Mouse (Mus musculus) kidney, embryonic 15.5 days (tissue): ENCODE measurements around the gene Usp49. TPM values are rescaled to one million over a fixed set of nuclear protein-coding genes. Genes with fewer than 3 reads are reported as not detected.
"Not testable (repeated sequence)": the region's sequence is repeated elsewhere in the genome, so short reads cannot be mapped to it uniquely, and the experiment has no call there.

Source experiments
- ATAC-seq: fragments of 200-750 bp; cut with Nextera tagmentation; replicated peaks from 2 replicates; pipeline ENCODE4 v1.8.0; 2017; ENCODE audit warnings: moderate TSS enrichment; ENCODE audit not compliant: low FRiP score
- H3K27ac ChIP-seq: fragments of 300-500 bp; sonication (generic); 2 replicates; pipeline ENCODE4 v1.5.1; 2015; ENCODE audit warnings: mild to moderate bottlenecking, inconsistent platforms
- H3K27me3 ChIP-seq: fragments of 300-500 bp; sonication (generic); 2 replicates; pipeline ENCODE4 v1.6.1; 2015; ENCODE audit warnings: inconsistent platforms
- H3K36me3 ChIP-seq: fragments of 300-500 bp; sonication (generic); 2 replicates; pipeline ENCODE4 v1.6.1; 2015; ENCODE audit warnings: inconsistent platforms
- H3K4me1 ChIP-seq: fragments of 300-500 bp; sonication (generic); 2 replicates; pipeline ENCODE4 v1.6.1; 2015; ENCODE audit warnings: inconsistent platforms
- H3K4me2 ChIP-seq: fragments of 300-500 bp; sonication (generic); 2 replicates; pipeline ENCODE4 v1.6.1; 2015; ENCODE audit warnings: moderate library complexity, mild to moderate bottlenecking, inconsistent platforms
- H3K4me3 ChIP-seq: fragments of 300-500 bp; sonication (generic); replicated peaks from 2 replicates; pipeline ENCODE4 v1.5.1; 2015; ENCODE audit warnings: mild to moderate bottlenecking, inconsistent platforms
- H3K9ac ChIP-seq: fragments of 300-500 bp; sonication (generic); 2 replicates; pipeline ENCODE4 v1.6.1; 2015; ENCODE audit warnings: mild to moderate bottlenecking, inconsistent platforms
- H3K9me3 ChIP-seq: fragments of 300-500 bp; sonication (generic); replicated peaks from 2 replicates; pipeline ENCODE4 v1.6.1; 2016; ENCODE audit warnings: inconsistent platforms
- WGBS: fragments of 180-500 bp; shearing (Covaris S2); methylation state at CpG from one replicate; pipeline ENCODE4 v1.1.7; 2015; ENCODE audit warnings: mixed read lengths; 5-methylcytosine and 5-hydroxymethylcytosine counted together
- polyA plus RNA-seq: library from polyadenylated mRNA; unstranded; fragments of >200 nt; fragmentation: Nextera tagmentation; extraction: Ambion mirVana; gene quantifications from 2 replicates; pipeline ENCODE4 v1.2.1, GENCODE M21; 2015

Usp49 gene
- polyA plus RNA-seq, 1 experiment from 2014 or later: 5.0 TPM

- H3K4me1 ChIP-seq: peaks cover 34% of the 10 kb centered on the region
Observed at GRCm38 (mm10) chr17:47629717-47630677, 493 bp upstream of the Usp49 start.

GRCm38 (mm10) chr17:47632181-47632840 is 1.8 kb downstream of the Usp49 start:
- no peak overlapping the region for H3K27ac ChIP-seq
- peaks cover 34% of the 10 kb centered on the region for H3K4me1 ChIP-seq
- H3K4me3 ChIP-seq: no peak overlapping the region
- WGBS: 65% methylated on average over 4 of the region's 4 CpGs
- no peaks in the 10 kb centered on the region for H3K27me3 ChIP-seq
- no peak overlapping the region for H3K4me2 ChIP-seq
- H3K9me3 ChIP-seq: no peaks in the 10 kb centered on the region
- H3K9ac ChIP-seq: no peak overlapping the region
- H3K36me3 ChIP-seq: peaks cover 16% of the 10 kb centered on the region
- no peak for ATAC-seq

More at GRCm38 (mm10) chr17:47629717-47630677, 493 bp upstream of the Usp49 start:
- Histone ChIP-seq H3K9ac (peak overlapping the region; percentile 76), H3K4me2 (peak overlapping the region; percentile 92), H3K9me3 (no peaks in the 10 kb centered on the region), H3K36me3 (peaks cover 23% of the 10 kb centered on the region), H3K4me3 (peak overlapping the region; percentile 83), H3K27me3 (no peaks in the 10 kb centered on the region), H3K27ac (peak overlapping the region; percentile 96)
- ATAC-seq: peak; percentile 58
- under 1% methylated on average over 60 of the region's 61 CpGs for WGBS

- Histone ChIP-seq H3K4me1 (peaks cover 25% of the 10 kb centered on the region), H3K9me3 (no peaks in the 10 kb centered on the region), H3K4me2 (no peak overlapping the region), H3K27ac (no peak overlapping the region), H3K4me3 (no peak overlapping the region), H3K27me3 (no peaks in the 10 kb centered on the region), H3K9ac (no peak overlapping the region), H3K36me3 (peaks cover 12% of the 10 kb centered on the region; the same call in 1 of the 2 replicates)
- no peak for ATAC-seq
- WGBS: 62% methylated on average over 7 of the region's 7 CpGs
Observed at GRCm38 (mm10) chr17:47633999-47634770, 3.7 kb downstream of the Usp49 start.

- no peaks in the 10 kb centered on the region for H3K9me3 ChIP-seq
- H3K27me3 ChIP-seq: no peaks in the 10 kb centered on the region
- H3K27ac ChIP-seq: no peak overlapping the region
- no peak for ATAC-seq
- no peaks in the 10 kb centered on the region for H3K36me3 ChIP-seq
- H3K4me1 ChIP-seq: no peaks in the 10 kb centered on the region
- H3K4me2 ChIP-seq: no peak overlapping the region
- no peak overlapping the region for H3K4me3 ChIP-seq
- H3K9ac ChIP-seq: no peak overlapping the region
- WGBS: 75% methylated on average over 2 of the region's 2 CpGs
Observed at GRCm38 (mm10) chr17:47642992-47643391, 12.5 kb downstream of the Usp49 start.

GRCm38 (mm10) chr17:47646683-47647082 is 16.2 kb downstream of the Usp49 start:
- H3K27me3 ChIP-seq: no peaks in the 10 kb centered on the region
- H3K4me1 ChIP-seq: no peaks in the 10 kb centered on the region
- H3K9me3 ChIP-seq: no peaks in the 10 kb centered on the region
- no peak for ATAC-seq
- H3K9ac ChIP-seq: no peak overlapping the region
- peaks cover 6% of the 10 kb centered on the region; the same call in 1 of the 2 replicates for H3K36me3 ChIP-seq
- H3K27ac ChIP-seq: no peak overlapping the region
- no peak overlapping the region for H3K4me2 ChIP-seq
- WGBS: 78% methylated on average over 1 of the region's 1 CpGs
- no peak overlapping the region for H3K4me3 ChIP-seq

GRCm38 (mm10) chr17:47648966-47649365 is 18.5 kb downstream of the Usp49 start:
- H3K27ac ChIP-seq: no peak overlapping the region
- H3K4me3 ChIP-seq: no peak overlapping the region
- H3K9me3 ChIP-seq: no peaks in the 10 kb centered on the region
- no peak overlapping the region for H3K9ac ChIP-seq
- H3K4me2 ChIP-seq: no peak overlapping the region
- 73% methylated on average over 4 of the region's 4 CpGs for WGBS
- no peaks in the 10 kb centered on the region for H3K4me1 ChIP-seq
- no peaks in the 10 kb centered on the region for H3K27me3 ChIP-seq
- ATAC-seq: no peak
- peaks cover 6% of the 10 kb centered on the region; the same call in 1 of the 2 replicates for H3K36me3 ChIP-seq

- Histone ChIP-seq H3K27me3 (no peaks in the 10 kb centered on the region), H3K4me1 (no peaks in the 10 kb centered on the region), H3K27ac (no peak overlapping the region), H3K4me3 (no peak overlapping the region), H3K9ac (no peak overlapping the region), H3K4me2 (no peak overlapping the region), H3K36me3 (peaks cover 6% of the 10 kb centered on the region; the same call in 1 of the 2 replicates), H3K9me3 (no peaks in the 10 kb centered on the region)
- ATAC-seq: no peak
- 87% methylated on average over 2 of the region's 2 CpGs for WGBS
Observed at GRCm38 (mm10) chr17:47651953-47652352, 21.5 kb downstream of the Usp49 start.

GRCm38 (mm10) chr17:47654346-47654745 is 23.9 kb downstream of the Usp49 start:
- H3K4me1 ChIP-seq, H3K27me3 ChIP-seq, ATAC-seq, H3K9ac ChIP-seq, H3K4me2 ChIP-seq, H3K4me3 ChIP-seq, H3K36me3 ChIP-seq, H3K27ac ChIP-seq, H3K9me3 ChIP-seq: not testable (repeated sequence)
- WGBS: 93% methylated on average over 8 of the region's 8 CpGs

- Histone ChIP-seq H3K27ac (no peak overlapping the region), H3K27me3 (no peaks in the 10 kb centered on the region), H3K36me3 (no peaks in the 10 kb centered on the region; the same call in 1 of the 2 replicates), H3K4me2 (no peak overlapping the region), H3K4me1 (no peaks in the 10 kb centered on the region), H3K9me3 (no peaks in the 10 kb centered on the region), H3K9ac (no peak overlapping the region), H3K4me3 (no peak overlapping the region)
- ATAC-seq: no peak
- 79% methylated on average over 5 of the region's 5 CpGs for WGBS
Observed at GRCm38 (mm10) chr17:47655697-47656096, 25.2 kb downstream of the Usp49 start.

GRCm38 (mm10) chr17:47657901-47658300 is 27.4 kb downstream of the Usp49 start:
- Histone ChIP-seq H3K36me3 (no peaks in the 10 kb centered on the region; the same call in 1 of the 2 replicates), H3K9me3 (no peaks in the 10 kb centered on the region), H3K4me2 (no peak overlapping the region), H3K4me1 (no peaks in the 10 kb centered on the region), H3K27me3 (no peaks in the 10 kb centered on the region), H3K27ac (no peak overlapping the region), H3K4me3 (no peak overlapping the region), H3K9ac (no peak overlapping the region)
- ATAC-seq: no peak
- 80% methylated on average over 4 of the region's 4 CpGs for WGBS

GRCm38 (mm10) chr17:47658741-47659243 is 28.3 kb downstream of the Usp49 start:
- H3K36me3 ChIP-seq: no peaks in the 10 kb centered on the region; the same call in 1 of the 2 replicates
- H3K27ac ChIP-seq: no peak overlapping the region
- no peaks in the 10 kb centered on the region for H3K27me3 ChIP-seq
- 0 out of 2 replicates have a peak, but pooled peaks cover 2% of the 10 kb centered on the region for H3K4me1 ChIP-seq
- H3K4me2 ChIP-seq: no peak overlapping the region
- H3K9me3 ChIP-seq: no peaks in the 10 kb centered on the region
- 85% methylated on average over 3 of the region's 3 CpGs for WGBS
- no peak for ATAC-seq
- no peak overlapping the region for H3K9ac ChIP-seq
- no peak overlapping the region for H3K4me3 ChIP-seq
